Mouse (Mus musculus) ES-E14 (cell line): Measurements from ENCODE around the gene Cdk15. TPM values are rescaled to one million over a fixed set of nuclear protein-coding genes. Genes with fewer than 3 reads are reported as not detected.

Source experiments
- DNase-seq: peaks from one replicate; pipeline ENCODE4 v3.0.0-alpha.2; 2013; ENCODE audit warnings: low read depth, low spot score
- H3K27ac ChIP-seq: 2 replicates; pipeline ENCODE4 v1.5.1; 2012; ENCODE audit warnings: low read depth, mild to moderate bottlenecking, low read length, moderate library complexity, mixed read lengths; ENCODE audit not compliant: poor library complexity, insufficient read depth, severe bottlenecking
- H3K36me3 ChIP-seq: 2 replicates; pipeline ENCODE4 v1.6.1; 2012; ENCODE audit warnings: mild to moderate bottlenecking, low read length, moderate library complexity, mixed read lengths; ENCODE audit not compliant: control insufficient read depth, poor library complexity, insufficient read depth, severe bottlenecking
- H3K4me1 ChIP-seq, 2 experiments: fragments of 150-350 bp in 1 of 2; sonication (generic) in 1 of 2; 2 replicates each; pipeline ENCODE4 v1.6.1; 2012; ENCODE audit warnings: low read length in 2 of 2, mild to moderate bottlenecking in 1 of 2, mixed read lengths in 1 of 2; ENCODE audit not compliant: control insufficient read depth in 2 of 2, insufficient read depth in 2 of 2, poor library complexity in 1 of 2
- H3K4me3 ChIP-seq, 2 experiments: fragments of 150-350 bp in 1 of 2; sonication (generic) in 1 of 2; 2 replicates each; pipeline ENCODE4 v1.5.1; 2012; ENCODE audit warnings: low read length in 2 of 2, low read depth in 1 of 2, mild to moderate bottlenecking in 1 of 2, mixed read lengths in 1 of 2; ENCODE audit not compliant: insufficient read depth in 1 of 2, poor library complexity in 1 of 2, severe bottlenecking in 1 of 2
- H3K9ac ChIP-seq: 2 replicates; pipeline ENCODE4 v1.6.1; 2012; ENCODE audit warnings: low read depth, mild to moderate bottlenecking, low read length, mixed read lengths; ENCODE audit not compliant: poor library complexity, insufficient read depth, severe bottlenecking
- H3K9me3 ChIP-seq: fragments of 150-350 bp; sonication (generic); 2 replicates; pipeline ENCODE4 v1.6.1; 2012; ENCODE audit warnings: low read depth, mild to moderate bottlenecking, low read length; ENCODE audit not compliant: control insufficient read depth, insufficient read depth
- CHD2 ChIP-seq: IDR thresholded peaks from 2 replicates; pipeline ENCODE4 v1.6.1; 2014; ENCODE audit warnings: mild to moderate bottlenecking, low read depth, low read length, inconsistent platforms
- HCFC1 ChIP-seq: IDR thresholded peaks from 2 replicates; pipeline ENCODE4 v1.6.1; 2012; ENCODE audit warnings: low read length, inconsistent platforms, borderline replicate concordance; ENCODE audit not compliant: insufficient read depth
- MAFK ChIP-seq: IDR thresholded peaks from 2 replicates; pipeline ENCODE4 v1.6.1; 2014; ENCODE audit warnings: mild to moderate bottlenecking, low read depth, low read length, inconsistent platforms; ENCODE audit not compliant: insufficient read depth
- ZC3H11A ChIP-seq: IDR thresholded peaks from 2 replicates; pipeline ENCODE4 v1.6.1; 2012; ENCODE audit warnings: low read depth, mild to moderate bottlenecking, inconsistent platforms, low read length, borderline replicate concordance
- ZNF384 ChIP-seq: IDR thresholded peaks from 2 replicates; pipeline ENCODE4 v1.6.1; 2012; ENCODE audit warnings: low read depth, low read length, inconsistent platforms
- in situ Hi-C, 2 experiments: fragments of 600-800 bp; cut with MboI; formaldehyde crosslinking; loops; one replicate each; pipeline ENCODE4 v1.15.1; 2025; ENCODE audit warnings: low sequenced_read_pairs in 2 of 2, inconsistent platforms in 1 of 2; ENCODE audit not compliant: unreplicated experiment in 2 of 2
- total RNA-seq: library from RNA; depleted of rRNA; stranded (reverse); fragments of 300-350 nt; gene quantifications from 2 replicates; pipeline ENCODE4 v1.2.3, GENCODE M21; 2012

Gene Cdk15
- total RNA-seq, 1 experiment, result 0.58 TPM

- Histone ChIP-seq H3K9me3 (no peaks in the 10 kb centered on the region), H3K27ac (no peak overlapping the region), H3K9ac (no peak overlapping the region), H3K4me1 (peaks cover 5 to 8% of the 10 kb centered on the region in 2 experiments; a peak in 2 of 4 replicates), H3K4me3 (no peak overlapping the region), H3K36me3 (no peaks in the 10 kb centered on the region)
- no peak for DNase-seq
- in situ Hi-C loops, result no loop called here
- TF ChIP-seq ZNF384, result no peak
- no peak for TF ChIP-seq HCFC1
- TF ChIP-seq MAFK, result no peak
- no peak for TF ChIP-seq CHD2
- no peak for TF ChIP-seq ZC3H11A
Observed at GRCm38 (mm10) chr1:59321076-59321879, 64.6 kb downstream of the Cdk15 start.

GRCm38 (mm10) chr1:59321880-59322836, 65.5 kb downstream of the Cdk15 start:
- Histone ChIP-seq H3K4me3 (no peak overlapping the region), H3K9me3 (no peaks in the 10 kb centered on the region), H3K9ac (no peak overlapping the region), H3K27ac (no peak overlapping the region), H3K36me3 (no peaks in the 10 kb centered on the region), H3K4me1 (peaks cover 5 to 8% of the 10 kb centered on the region in 2 experiments; a peak in 2 of 4 replicates)
- no peak for TF ChIP-seq HCFC1
- TF ChIP-seq ZNF384, result 0 out of 2 replicates have a peak, but pooled peaks have one; percentile 61
- no peak for TF ChIP-seq ZC3H11A
- in situ Hi-C loops, result no loop called here
- no peak for DNase-seq

GRCm38 (mm10) chr1:59326854-59327395, 70.2 kb downstream of the Cdk15 start:
- TF ChIP-seq MAFK, result no peak
- TF ChIP-seq CHD2, result no peak
- TF ChIP-seq ZC3H11A, result no peak
- no peak for TF ChIP-seq HCFC1
- TF ChIP-seq ZNF384, result no peak
- Histone ChIP-seq H3K9me3 (no peaks in the 10 kb centered on the region), H3K9ac (no peak overlapping the region), H3K4me1 (peaks cover 3 to 6% of the 10 kb centered on the region in 2 experiments; a peak in 2 of 4 replicates), H3K4me3 (no peak overlapping the region), H3K27ac (no peak overlapping the region), H3K36me3 (no peaks in the 10 kb centered on the region)
- DNase-seq, result no peak
- in situ Hi-C loops, result no loop called here

GRCm38 (mm10) chr1:59332737-59333385, 76.2 kb downstream of the Cdk15 start:
- in situ Hi-C loops, result no loop called here
- H3K4me3 ChIP-seq, result peak overlapping the region; percentile 17 to 18; a peak in 2 of 4 replicates
- no peak overlapping the region for H3K9ac ChIP-seq
- no peaks in the 10 kb centered on the region for H3K36me3 ChIP-seq
- TF ChIP-seq ZC3H11A (no peak), ZNF384 (no peak), HCFC1 (no peak), MAFK (no peak), CHD2 (no peak)
- DNase-seq, result no peak
- no peak overlapping the region for H3K27ac ChIP-seq
- H3K4me1 ChIP-seq, result peaks cover 0 to 2% of the 10 kb centered on the region in 2 experiments; a peak in 1 of 4 replicates
- H3K9me3 ChIP-seq, result no peaks in the 10 kb centered on the region
